Mouse (Mus musculus): ENCODE data around the gene Uox.

The Uox gene

GRCm38 (mm10) chr3:146621966-146622365 lies 51.7 kb downstream of the Uox start:
- whole genome bisulfite sequencing = 52% methylated on average over 11 of the region's 11 CpGs

DNA sequence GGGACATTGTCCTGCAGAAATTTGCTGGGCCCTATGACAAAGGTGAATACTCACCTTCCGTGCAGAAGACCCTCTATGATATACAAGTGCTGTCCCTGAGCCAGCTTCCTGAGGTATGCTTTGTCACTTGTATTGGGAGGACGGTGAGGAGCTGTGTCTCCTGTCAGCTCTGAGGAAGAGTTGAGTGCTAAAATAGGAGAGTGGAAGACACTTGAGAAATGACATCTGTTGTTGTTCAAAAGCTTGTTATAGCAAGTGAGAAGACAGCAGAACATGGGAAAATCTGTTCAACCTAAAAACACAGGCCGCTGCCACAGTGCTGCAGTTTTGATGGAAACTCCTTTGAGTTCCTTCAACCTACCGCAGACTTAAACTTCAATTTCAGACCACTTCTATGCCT lies 55.5 kb downstream of the Uox start:
- WGBS = 58% methylated on average over 4 of the region's 4 CpGs

DNA sequence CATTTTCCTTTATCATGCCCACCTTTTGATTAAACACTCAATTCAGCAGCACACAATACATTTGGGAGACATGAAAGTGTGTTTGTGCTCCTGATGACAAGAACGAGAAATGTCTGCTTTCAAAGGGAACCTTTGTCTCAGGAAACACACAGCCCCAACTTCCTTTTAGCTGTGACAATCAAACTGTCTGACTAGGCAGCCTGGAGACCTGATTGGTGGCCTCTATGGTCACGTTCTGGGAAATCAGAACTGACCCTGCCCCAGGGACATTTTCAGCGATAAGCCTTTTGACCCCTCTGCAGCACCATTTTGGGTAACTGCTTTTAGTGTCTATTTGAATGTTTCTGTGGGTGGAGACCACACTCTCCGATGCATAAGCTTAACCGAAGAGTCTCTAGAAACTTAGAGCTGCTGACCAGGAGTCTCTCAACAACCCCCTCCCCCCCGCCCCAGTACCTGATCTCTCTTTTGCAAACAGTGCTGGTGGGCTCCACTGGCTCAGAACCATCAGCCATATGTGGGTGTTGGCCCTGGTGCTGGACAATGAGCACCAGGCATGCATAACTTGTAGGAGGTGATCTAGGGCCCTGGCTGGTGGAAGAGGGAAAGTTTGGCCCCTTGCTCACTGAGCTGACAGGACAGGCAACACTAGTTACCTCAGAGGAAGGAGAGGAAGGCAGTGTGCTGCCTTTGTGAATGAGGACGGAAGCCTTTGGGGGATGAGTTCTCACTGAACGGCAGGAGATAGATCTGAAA lies 58.2 kb downstream of the Uox start:
- WGBS = 59% methylated on average over 8 of the region's 8 CpGs

DNA sequence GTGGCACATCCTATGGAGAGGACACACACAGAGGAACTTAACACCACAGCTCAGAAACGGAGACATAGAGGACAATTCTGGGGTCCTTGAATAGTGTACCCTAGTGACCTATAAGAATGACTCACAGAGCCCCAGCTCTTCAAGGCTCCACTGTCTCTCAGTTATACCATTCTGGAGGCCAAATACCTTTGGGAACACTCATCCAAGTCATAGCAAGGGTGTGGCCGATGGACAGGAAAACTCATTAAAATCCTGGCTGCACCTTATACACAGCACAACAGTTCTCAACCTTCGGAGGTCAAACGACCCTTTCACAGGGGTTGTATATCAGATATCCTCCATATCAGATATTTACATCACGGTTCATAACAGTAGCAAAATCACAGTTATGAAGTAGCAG lies 62.3 kb downstream of the Uox start:
- WGBS = 92% methylated on average over 5 of the region's 5 CpGs

- 43% methylated on average over 4 of the region's 4 CpGs for WGBS
Measured at GRCm38 (mm10) chr3:146641818-146642427, 71.7 kb downstream of the Uox start.

GRCm38 (mm10) chr3:146649311-146649894 lies 79.2 kb downstream of the Uox start:
- 75% methylated on average over 10 of the region's 10 CpGs for WGBS

DNA sequence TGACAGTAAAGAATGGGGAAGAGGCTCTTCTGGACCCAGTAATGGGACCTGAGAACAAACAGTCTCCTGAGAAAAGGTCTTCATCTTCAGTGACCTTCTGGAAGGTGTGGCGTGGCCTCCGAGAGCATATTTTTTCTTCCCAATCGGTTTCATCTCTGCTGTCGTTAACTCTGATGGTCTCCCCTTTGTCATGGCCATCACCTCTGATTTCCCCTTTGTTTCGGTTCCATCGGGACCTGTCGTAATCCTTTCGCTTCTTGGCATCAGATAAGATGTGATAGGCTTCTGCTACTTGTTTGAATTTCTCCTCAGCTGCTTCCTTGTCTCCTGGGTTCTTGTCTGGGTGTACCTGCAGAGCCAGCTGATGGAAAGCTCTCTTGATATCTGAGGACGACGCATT lies 80.5 kb downstream of the Uox start:
- WGBS = 96% methylated on average over 10 of the region's 10 CpGs

DNA sequence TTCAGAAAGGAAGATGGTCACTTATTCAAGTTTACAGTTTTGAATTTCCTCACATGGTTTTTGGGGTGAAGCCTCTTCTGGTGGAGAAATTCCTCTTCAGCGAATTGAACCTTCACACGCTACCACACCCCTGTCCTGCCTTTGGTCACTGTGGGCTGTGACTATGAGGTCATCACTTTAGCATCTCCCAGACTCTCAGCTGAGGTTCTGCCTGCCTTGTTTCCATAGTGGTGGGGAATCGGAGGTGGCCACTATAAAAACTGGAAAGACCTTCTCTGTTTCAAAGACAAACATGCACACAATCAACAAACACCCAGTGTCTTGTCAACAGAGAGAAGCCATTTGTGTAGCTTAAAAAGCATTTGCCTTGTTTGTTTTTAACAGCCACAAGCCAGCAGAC lies 81.0 kb downstream of the Uox start, which contains the start of gene 4930503B20Rik:
Gene 4930503B20Rik, minus strand, starts transcription at position 101 of the 400 bp plus-strand sequence.
- WGBS = 93% methylated on average over 3 of the region's 3 CpGs

GRCm38 (mm10) chr3:146652431-146652830 lies 82.2 kb downstream of the Uox start:
- WGBS = 91% methylated on average over 5 of the region's 5 CpGs

DNA sequence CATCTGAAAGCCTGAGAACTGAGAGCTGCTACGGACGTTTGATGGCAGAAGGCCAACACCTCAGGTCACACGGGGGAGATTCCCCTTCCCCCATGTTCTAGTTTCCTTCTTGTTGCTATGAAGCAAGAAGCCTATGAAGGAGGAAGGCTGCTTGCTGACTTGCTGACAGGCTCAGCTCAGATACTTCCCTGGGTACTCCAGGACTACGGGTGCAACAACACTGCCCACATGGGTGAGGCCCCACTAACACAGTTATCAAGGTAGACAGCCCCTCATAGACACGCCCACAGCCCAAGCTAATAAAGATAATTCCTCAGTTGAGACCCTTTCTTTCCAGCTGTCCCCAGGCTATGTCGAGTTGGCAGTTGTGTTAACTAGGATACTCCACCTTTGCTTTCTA lies 83.5 kb downstream of the Uox start:
- WGBS = 68% methylated on average over 6 of the region's 6 CpGs

- 45% methylated on average over 2 of the region's 2 CpGs for WGBS
Measured at GRCm38 (mm10) chr3:146655111-146655577, 84.9 kb downstream of the Uox start.

- 83% methylated on average over 5 of the region's 5 CpGs for WGBS
Measured at GRCm38 (mm10) chr3:146657433-146657832, 87.2 kb downstream of the Uox start.

DNA sequence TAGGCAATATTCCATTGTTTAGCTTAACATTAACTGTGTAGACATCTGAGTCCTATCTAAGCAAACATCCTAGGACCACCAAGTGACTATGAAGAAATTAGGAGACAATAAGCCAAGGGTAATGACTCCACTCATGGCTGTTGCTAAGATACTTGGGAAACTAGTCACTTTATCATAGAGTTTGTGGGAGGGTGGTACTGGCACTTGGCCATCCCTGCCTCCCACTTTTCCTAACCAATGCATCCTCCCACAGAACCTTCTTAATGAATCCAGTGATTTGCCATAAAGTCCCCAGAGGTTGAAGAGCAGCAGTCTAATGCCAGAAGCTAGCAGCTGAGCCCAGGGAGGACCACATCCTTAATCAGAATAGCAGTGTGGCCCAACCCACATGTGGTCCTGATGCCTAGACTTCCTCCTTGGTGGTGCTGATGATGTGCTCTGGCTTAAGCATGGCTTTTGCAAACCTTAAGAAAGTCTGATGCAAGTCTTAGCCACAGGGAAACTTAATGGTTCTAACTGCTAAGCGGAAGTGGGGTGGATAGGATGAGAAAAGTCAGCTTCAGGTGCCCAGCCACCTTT lies 87.9 kb downstream of the Uox start:
- 98% methylated on average over 1 of the region's 1 CpGs for WGBS

DNA sequence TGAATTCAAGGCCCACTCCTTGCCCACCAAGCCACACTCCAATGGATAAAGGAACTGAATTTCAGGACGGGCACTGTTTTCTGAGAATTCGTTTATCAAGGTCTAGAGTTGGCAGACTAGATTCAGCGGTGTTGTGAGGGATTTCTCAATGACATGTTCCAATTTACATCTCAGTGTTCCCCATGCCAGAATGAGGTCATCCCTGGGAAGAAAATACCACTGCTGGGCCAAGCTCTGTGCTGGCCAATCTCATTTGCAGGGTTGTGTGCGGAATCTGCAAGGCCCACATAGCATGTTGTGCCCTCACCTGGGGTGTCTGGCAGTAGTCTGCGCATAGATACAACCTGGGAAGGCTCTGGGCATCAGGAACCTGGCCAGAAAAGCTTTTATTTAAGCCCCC lies 89.1 kb downstream of the Uox start:
- 71% methylated on average over 5 of the region's 5 CpGs for WGBS

GRCm38 (mm10) chr3:146661001-146661400 lies 90.8 kb downstream of the Uox start:
- WGBS = 32% methylated on average over 6 of the region's 6 CpGs

DNA sequence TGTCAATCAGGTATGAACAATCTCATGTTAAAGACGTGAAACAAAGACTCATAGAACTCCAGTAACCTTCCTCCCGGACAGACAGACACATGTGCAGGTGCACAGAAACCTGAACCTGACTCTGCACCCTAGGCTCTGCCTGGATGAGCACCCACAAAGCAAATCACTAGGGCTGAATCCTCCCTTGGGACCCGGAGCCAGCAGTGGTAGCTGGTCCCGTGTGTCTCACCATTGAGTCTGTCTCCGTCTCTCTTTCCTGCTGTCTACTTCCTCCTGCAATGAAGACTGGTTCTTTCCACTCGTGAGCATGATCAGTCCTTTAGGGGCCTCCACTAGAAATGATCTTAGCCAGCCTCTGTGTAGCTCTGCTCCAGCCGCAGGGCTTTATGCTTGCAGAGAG lies 91.7 kb downstream of the Uox start:
- WGBS = 86% methylated on average over 7 of the region's 7 CpGs

DNA sequence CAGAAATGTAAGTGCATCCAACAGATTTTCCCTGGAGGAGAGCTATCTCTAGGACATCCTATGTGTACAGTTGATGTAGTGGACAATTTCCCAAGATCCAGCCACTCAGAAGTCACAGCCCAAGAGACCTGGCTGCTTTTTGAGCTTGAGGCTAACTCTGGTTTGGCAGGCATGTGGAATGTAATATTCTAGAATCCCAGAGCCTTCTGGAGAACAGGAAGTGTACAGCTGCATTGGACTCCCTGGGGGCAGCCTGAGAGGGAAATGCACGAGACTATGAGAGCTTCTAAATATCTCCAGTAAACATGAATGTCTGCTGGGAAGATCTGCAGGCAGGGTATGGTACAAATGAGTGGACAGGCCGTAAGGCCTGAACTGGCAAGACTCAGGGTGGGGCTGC lies 100.9 kb downstream of the Uox start:
- 73% methylated on average over 2 of the region's 2 CpGs for WGBS

- WGBS = 87% methylated on average over 1 of the region's 1 CpGs
Measured at GRCm38 (mm10) chr3:146675101-146675500, 104.9 kb downstream of the Uox start.

- WGBS = 90% methylated on average over 4 of the region's 4 CpGs
Measured at GRCm38 (mm10) chr3:146676193-146676592, 106.0 kb downstream of the Uox start.

GRCm38 (mm10) chr3:146679646-146680045 lies 109.4 kb downstream of the Uox start:
- 88% methylated on average over 16 of the region's 16 CpGs for WGBS

DNA sequence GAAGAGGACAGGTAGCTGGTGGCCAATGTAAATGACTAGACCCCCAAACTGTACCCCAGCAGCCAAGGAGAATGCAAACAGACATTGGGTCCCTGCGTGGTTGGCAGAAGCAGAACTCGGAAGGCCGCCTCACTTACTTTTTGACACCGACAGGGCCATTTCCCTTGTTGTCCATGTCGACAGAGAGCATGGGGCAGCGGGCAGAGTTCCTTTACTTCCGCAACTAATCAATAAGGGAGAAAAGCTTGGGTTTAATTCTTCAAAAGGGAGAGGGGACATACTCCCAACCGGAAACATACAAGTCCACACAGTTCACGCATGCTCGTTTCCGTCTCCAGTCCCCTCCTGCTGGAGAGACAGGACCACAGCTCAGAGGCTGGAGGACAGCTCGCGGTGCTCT lies 110.4 kb downstream of the Uox start:
- 94% methylated on average over 13 of the region's 13 CpGs for WGBS

GRCm38 (mm10) chr3:146681696-146682095 lies 111.5 kb downstream of the Uox start:
- 17% methylated on average over 8 of the region's 8 CpGs for WGBS
